Mouse (Mus musculus) kidney, adult 18-20 months (tissue): Measurements from ENCODE around the gene Tfrc.
A peak's percentile ranks its signal among the peaks of the same experiment; 100 is the strongest.

Experiments used
- DNase-seq: peaks from one replicate; pipeline ENCODE4 v3.0.0; 2021

Gene Tfrc

GRCm38 (mm10) chr16:32650974-32651618 lies 42.4 kb downstream of the Tfrc start:
- DNase-seq, result no peak

- no peak for DNase-seq
These were observed 45.5 kb downstream of the Tfrc start for GRCm38 (mm10) chr16:32654071-32654733.

GRCm38 (mm10) chr16:32655534-32655933 lies 46.8 kb downstream of the Tfrc start:
- no peak for DNase-seq

GRCm38 (mm10) chr16:32656321-32656720 lies 47.6 kb downstream of the Tfrc start:
- no peak for DNase-seq

GRCm38 (mm10) chr16:32656794-32657193 lies 48.1 kb downstream of the Tfrc start:
- no peak for DNase-seq

- no peak for DNase-seq
These were observed 49.0 kb downstream of the Tfrc start for GRCm38 (mm10) chr16:32657498-32658250.

- no peak for DNase-seq
These were observed 50.0 kb downstream of the Tfrc start for GRCm38 (mm10) chr16:32658743-32659171.

GRCm38 (mm10) chr16:32659385-32659784 lies 50.7 kb downstream of the Tfrc start:
- DNase-seq, result peak; percentile 74

GRCm38 (mm10) chr16:32660095-32660494 lies 51.4 kb downstream of the Tfrc start:
- DNase-seq, result no peak

GRCm38 (mm10) chr16:32660557-32661321 lies 52.0 kb downstream of the Tfrc start:
- peak; percentile 56 for DNase-seq

- no peak for DNase-seq
These were observed 52.8 kb downstream of the Tfrc start for GRCm38 (mm10) chr16:32661493-32661921.

- DNase-seq, result no peak
These were observed 53.7 kb downstream of the Tfrc start for GRCm38 (mm10) chr16:32662372-32662771.

- DNase-seq, result no peak
These were observed 54.6 kb downstream of the Tfrc start for GRCm38 (mm10) chr16:32663231-32663858.

- no peak for DNase-seq
These were observed 55.5 kb downstream of the Tfrc start for GRCm38 (mm10) chr16:32664211-32664610.

- DNase-seq, result no peak
These were observed 57.3 kb downstream of the Tfrc start for GRCm38 (mm10) chr16:32665851-32666665.

GRCm38 (mm10) chr16:32666671-32667551 lies 58.2 kb downstream of the Tfrc start:
- no peak for DNase-seq

GRCm38 (mm10) chr16:32667552-32667872 lies 58.8 kb downstream of the Tfrc start:
- DNase-seq, result no peak

- no peak for DNase-seq
These were observed 59.3 kb downstream of the Tfrc start for GRCm38 (mm10) chr16:32668030-32668429.

- DNase-seq, result no peak
These were observed 59.8 kb downstream of the Tfrc start for GRCm38 (mm10) chr16:32668472-32668871.

GRCm38 (mm10) chr16:32669243-32669642 lies 60.5 kb downstream of the Tfrc start:
- DNase-seq, result no peak
